Mouse (Mus musculus): ENCODE data around the gene Dtl. TPM values are rescaled to one million over a fixed set of nuclear protein-coding genes. Genes with fewer than 3 reads are reported as not detected.

Gene Dtl
- polyA plus RNA-seq, 1 experiment = 2.3 TPM

- Histone ChIP-seq H3K9me3 (no peaks in the 10 kb centered on the region), H3K36me3 (replicated peaks; ENCODE audit: low read length) (peaks cover 56% of the 10 kb centered on the region), H3K4me3 (replicated peaks) (no peak overlapping the region), H3K27me3 (replicated peaks) (no peaks in the 10 kb centered on the region), H3K4me1 (peaks cover 31% of the 10 kb centered on the region)
- TF ChIP-seq FLI1 (IDR thresholded peaks at IDR 0.05; ENCODE audit: low read length) = no peak
- no peak for TF ChIP-seq GATA1 (IDR thresholded peaks at IDR 0.05; ENCODE audit: borderline replicate concordance, low read length)
Observed at GRCm38 (mm10) chr1:191559779-191560178, 15.6 kb downstream of the Dtl start.

DNA sequence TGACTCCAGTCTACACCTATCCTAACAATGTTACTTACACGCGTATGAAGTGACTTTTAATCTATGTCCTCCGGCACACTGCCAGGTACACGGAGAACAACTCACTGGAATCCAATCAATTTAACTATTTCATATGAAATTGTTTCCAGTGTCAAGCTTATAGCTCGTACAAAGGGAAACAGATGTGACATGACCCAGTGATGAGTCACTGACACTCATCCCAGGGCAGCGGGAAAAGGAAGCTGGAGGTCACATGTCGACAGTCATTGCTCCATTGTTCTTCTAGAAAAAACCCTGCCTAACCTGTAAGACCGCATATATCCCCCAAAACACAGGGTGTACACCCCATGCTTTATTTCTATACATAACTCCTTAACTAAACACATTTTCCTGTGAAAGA lies 18.2 kb downstream of the Dtl start:
- no peak overlapping the region for H3K4me3 ChIP-seq (replicated peaks)
- H3K4me1 ChIP-seq = peaks cover 31% of the 10 kb centered on the region
- peaks cover 67% of the 10 kb centered on the region for H3K36me3 ChIP-seq (replicated peaks; ENCODE audit: low read length)
- no peaks in the 10 kb centered on the region for H3K27me3 ChIP-seq (replicated peaks)
- no peaks in the 10 kb centered on the region for H3K9me3 ChIP-seq
- TF ChIP-seq FLI1 (IDR thresholded peaks at IDR 0.05; ENCODE audit: low read length) (no peak), GATA1 (IDR thresholded peaks at IDR 0.05; ENCODE audit: borderline replicate concordance, low read length) (no peak)

DNA sequence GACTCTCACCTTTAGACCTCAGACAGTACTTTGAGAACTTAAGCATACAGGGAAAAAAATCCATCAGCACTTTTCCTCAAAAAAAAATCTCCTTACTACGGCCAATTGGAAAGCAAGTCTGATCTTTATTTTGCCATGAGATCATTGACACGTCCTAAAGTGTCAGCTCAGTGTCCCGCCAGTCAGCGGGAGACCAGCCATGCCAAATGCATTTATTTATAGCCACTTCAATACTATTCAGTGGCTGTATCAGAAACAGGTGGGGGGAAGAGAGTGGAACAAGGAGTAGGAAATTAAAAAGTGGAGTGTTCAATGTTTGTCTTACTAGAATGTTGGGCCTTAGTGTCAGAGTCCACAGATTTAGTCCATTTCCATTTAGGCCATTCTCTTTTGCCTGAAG lies 24.6 kb downstream of the Dtl start:
- Histone ChIP-seq H3K4me1 (peaks cover 5% of the 10 kb centered on the region; the same call in 1 of the 2 replicates), H3K9me3 (no peaks in the 10 kb centered on the region), H3K36me3 (replicated peaks; ENCODE audit: low read length) (peaks cover 65% of the 10 kb centered on the region), H3K27me3 (replicated peaks) (no peaks in the 10 kb centered on the region), H3K4me3 (replicated peaks) (no peak overlapping the region)
- no peak for TF ChIP-seq GATA1 (IDR thresholded peaks at IDR 0.05; ENCODE audit: borderline replicate concordance, low read length)
- no peak for TF ChIP-seq FLI1 (IDR thresholded peaks at IDR 0.05; ENCODE audit: low read length)

- Histone ChIP-seq H3K9me3 (no peaks in the 10 kb centered on the region), H3K4me3 (replicated peaks) (no peak overlapping the region), H3K27me3 (replicated peaks) (no peaks in the 10 kb centered on the region), H3K4me1 (peaks cover 12% of the 10 kb centered on the region; the same call in 1 of the 2 replicates), H3K36me3 (replicated peaks; ENCODE audit: low read length) (peaks cover 80% of the 10 kb centered on the region)
- no peak for TF ChIP-seq GATA1 (IDR thresholded peaks at IDR 0.05; ENCODE audit: borderline replicate concordance, low read length)
- TF ChIP-seq FLI1 (IDR thresholded peaks at IDR 0.05; ENCODE audit: low read length) = no peak
Observed at GRCm38 (mm10) chr1:191543747-191544146, 31.6 kb downstream of the Dtl start.

- H3K27me3 ChIP-seq (replicated peaks) = no peaks in the 10 kb centered on the region
- H3K4me3 ChIP-seq (replicated peaks) = no peak overlapping the region
- peaks cover 80% of the 10 kb centered on the region for H3K36me3 ChIP-seq (replicated peaks; ENCODE audit: low read length)
- H3K9me3 ChIP-seq = no peaks in the 10 kb centered on the region
- TF ChIP-seq GATA1 (IDR thresholded peaks at IDR 0.05; ENCODE audit: borderline replicate concordance, low read length) = no peak
- no peak for TF ChIP-seq FLI1 (IDR thresholded peaks at IDR 0.05; ENCODE audit: low read length)
- H3K4me1 ChIP-seq = peaks cover 12% of the 10 kb centered on the region; the same call in 1 of the 2 replicates
Observed at GRCm38 (mm10) chr1:191541619-191542018, 33.7 kb downstream of the Dtl start.

GRCm38 (mm10) chr1:191541014-191541413 lies 34.3 kb downstream of the Dtl start:
- H3K4me3 ChIP-seq (replicated peaks) = no peak overlapping the region
- H3K36me3 ChIP-seq (replicated peaks; ENCODE audit: low read length) = peaks cover 79% of the 10 kb centered on the region

DNA sequence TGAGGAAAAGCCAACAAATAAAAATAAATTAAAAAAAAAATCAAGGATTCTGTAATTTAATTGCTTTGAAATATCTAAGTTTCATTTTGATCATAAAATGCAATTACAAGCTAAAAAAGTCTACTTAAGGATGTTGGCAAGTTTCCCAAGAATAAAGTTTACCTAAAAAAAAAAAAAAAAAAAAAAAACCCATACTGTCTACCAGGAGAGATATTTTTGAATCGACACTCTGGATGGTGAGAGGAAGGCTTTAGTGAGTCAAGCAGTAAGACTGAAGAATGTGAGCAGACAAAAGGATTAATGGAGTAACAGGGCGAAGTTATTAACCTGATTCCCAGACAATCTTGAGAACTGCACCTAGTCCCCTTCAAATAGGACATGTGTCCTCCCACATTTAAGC lies 35.0 kb downstream of the Dtl start:
- H3K27me3 ChIP-seq (replicated peaks) = no peaks in the 10 kb centered on the region
- H3K36me3 ChIP-seq (replicated peaks; ENCODE audit: low read length) = peaks cover 77% of the 10 kb centered on the region
- H3K4me3 ChIP-seq (replicated peaks) = no peak overlapping the region
- TF ChIP-seq GATA1 (IDR thresholded peaks at IDR 0.05; ENCODE audit: borderline replicate concordance, low read length) (no peak), FLI1 (IDR thresholded peaks at IDR 0.05; ENCODE audit: low read length) (no peak)
- H3K9me3 ChIP-seq = no peaks in the 10 kb centered on the region
- peaks cover 12% of the 10 kb centered on the region; the same call in 1 of the 2 replicates for H3K4me1 ChIP-seq

More at GRCm38 (mm10) chr1:191541014-191541413, 34.3 kb downstream of the Dtl start:
- H3K4me1 ChIP-seq = peaks cover 12% of the 10 kb centered on the region; the same call in 1 of the 2 replicates
- TF ChIP-seq GATA1 (IDR thresholded peaks at IDR 0.05; ENCODE audit: borderline replicate concordance, low read length) (no peak), FLI1 (IDR thresholded peaks at IDR 0.05; ENCODE audit: low read length) (no peak)
- no peaks in the 10 kb centered on the region for H3K9me3 ChIP-seq
- H3K27me3 ChIP-seq (replicated peaks) = no peaks in the 10 kb centered on the region

DNA sequence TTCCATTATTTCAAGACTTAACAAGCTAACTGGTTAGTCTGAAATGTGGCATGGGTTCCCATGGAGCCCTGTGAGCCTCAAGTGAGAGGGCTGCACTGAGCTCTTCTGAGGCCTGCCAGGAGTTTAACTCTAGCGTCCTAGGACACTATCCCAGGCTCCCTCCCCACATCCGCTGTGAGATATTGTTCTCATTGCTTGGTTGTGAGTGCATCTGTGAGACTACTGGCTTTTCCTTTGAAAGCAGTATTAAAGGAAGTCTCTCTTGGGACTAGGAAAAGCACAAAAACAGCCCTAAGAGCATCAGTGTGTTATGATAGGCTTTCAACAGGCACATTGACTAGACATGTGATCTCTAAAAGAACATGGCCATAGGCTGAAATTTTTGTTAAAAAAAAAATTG lies 40.4 kb downstream of the Dtl start:
- Histone ChIP-seq H3K4me1 (peaks cover 26% of the 10 kb centered on the region), H3K4me3 (replicated peaks) (no peak overlapping the region), H3K27me3 (replicated peaks) (no peaks in the 10 kb centered on the region), H3K36me3 (replicated peaks; ENCODE audit: low read length) (peaks cover 60% of the 10 kb centered on the region), H3K9me3 (no peaks in the 10 kb centered on the region)
- TF ChIP-seq GATA1 (IDR thresholded peaks at IDR 0.05; ENCODE audit: borderline replicate concordance, low read length) (no peak), FLI1 (IDR thresholded peaks at IDR 0.05; ENCODE audit: low read length) (no peak)

GRCm38 (mm10) chr1:191531023-191531422 lies 44.3 kb downstream of the Dtl start:
- no peaks in the 10 kb centered on the region for H3K9me3 ChIP-seq
- no peaks in the 10 kb centered on the region for H3K27me3 ChIP-seq (replicated peaks)
- peaks cover 53% of the 10 kb centered on the region for H3K4me1 ChIP-seq
- no peak overlapping the region for H3K4me3 ChIP-seq (replicated peaks)
- H3K36me3 ChIP-seq (replicated peaks; ENCODE audit: low read length) = peaks cover 25% of the 10 kb centered on the region
- TF ChIP-seq GATA1 (IDR thresholded peaks at IDR 0.05; ENCODE audit: borderline replicate concordance, low read length) = no peak
- TF ChIP-seq FLI1 (IDR thresholded peaks at IDR 0.05; ENCODE audit: low read length) = no peak

GRCm38 (mm10) chr1:191529406-191529805 lies 45.9 kb downstream of the Dtl start:
- Histone ChIP-seq H3K9me3 (no peaks in the 10 kb centered on the region), H3K4me3 (replicated peaks) (no peak overlapping the region), H3K4me1 (peaks cover 55% of the 10 kb centered on the region), H3K27me3 (replicated peaks) (no peaks in the 10 kb centered on the region), H3K36me3 (replicated peaks; ENCODE audit: low read length) (peaks cover 16% of the 10 kb centered on the region)
- TF ChIP-seq FLI1 (IDR thresholded peaks at IDR 0.05; ENCODE audit: low read length) = no peak
- TF ChIP-seq GATA1 (IDR thresholded peaks at IDR 0.05; ENCODE audit: borderline replicate concordance, low read length) = no peak

Measured in megakaryocyte, embryonic 14.5 days (primary cell).